Mouse (Mus musculus) neural tube, embryonic 11.5 days (tissue): ENCODE results near the gene Prpf8. TPM values are rescaled to one million over a fixed set of nuclear protein-coding genes. Genes with fewer than 3 reads are reported as not detected.

Source experiments
- ATAC-seq: fragments of 200-750 bp; cut with Nextera tagmentation; 2 replicates; pipeline ENCODE4 v1.8.0; 2017; ENCODE audit warnings: moderate number of reproducible peaks, mild to moderate bottlenecking, moderate TSS enrichment, moderate library complexity; ENCODE audit not compliant: insufficient read depth, low FRiP score, low TSS enrichment
- DNase-seq: peaks from one replicate; pipeline ENCODE4 v3.0.0-alpha.2; 2015; ENCODE audit warnings: low spot score
- H3K27ac ChIP-seq: fragments of 300-500 bp; sonication (generic); 2 replicates; pipeline ENCODE4 v1.5.1; 2014; ENCODE audit warnings: low read depth, mild to moderate bottlenecking, low read length
- H3K27me3 ChIP-seq: fragments of 300-500 bp; sonication (generic); 2 replicates; pipeline ENCODE4 v1.6.1; 2014; ENCODE audit warnings: mild to moderate bottlenecking, low read length, mixed read lengths; ENCODE audit not compliant: control insufficient read depth, insufficient read depth
- H3K36me3 ChIP-seq: fragments of 300-500 bp; sonication (generic); 2 replicates; pipeline ENCODE4 v1.6.1; 2014; ENCODE audit warnings: mild to moderate bottlenecking, low read length, moderate library complexity, mixed read lengths; ENCODE audit not compliant: control insufficient read depth, insufficient read depth
- H3K4me1 ChIP-seq: fragments of 300-500 bp; sonication (generic); 2 replicates; pipeline ENCODE4 v1.6.1; 2014; ENCODE audit warnings: low read length, mixed read lengths; ENCODE audit not compliant: control insufficient read depth, insufficient read depth
- H3K4me2 ChIP-seq: fragments of 300-500 bp; sonication (generic); 2 replicates; pipeline ENCODE4 v1.6.1; 2014; ENCODE audit warnings: low read depth, mild to moderate bottlenecking, moderate library complexity
- H3K4me3 ChIP-seq: fragments of 300-500 bp; sonication (generic); 2 replicates; pipeline ENCODE4 v1.5.1; 2014; ENCODE audit warnings: low read depth, low read length
- H3K9ac ChIP-seq: fragments of 300-500 bp; sonication (generic); 2 replicates; pipeline ENCODE4 v1.6.1; 2014; ENCODE audit warnings: mild to moderate bottlenecking, low read length
- H3K9me3 ChIP-seq: fragments of 300-500 bp; sonication (generic); 2 replicates; pipeline ENCODE4 v1.6.1; 2016; ENCODE audit warnings: low read length; ENCODE audit not compliant: control insufficient read depth
- WGBS: fragments of 180-500 bp; shearing (Covaris S2); extraction: QIAGEN DNeasy Blood & Tissue Kit; methylation state at CpG from one replicate; pipeline ENCODE4 v1.1.7; 2014; 5-methylcytosine and 5-hydroxymethylcytosine counted together
- polyA plus RNA-seq: library from polyadenylated mRNA; unstranded; fragments of >200 nt; fragmentation: Nextera tagmentation; extraction: Ambion mirVana; gene quantifications from 2 replicates; pipeline ENCODE4 v1.2.1, GENCODE M21; 2014

Prpf8 gene
- polyA plus RNA-seq, 1 experiment from 2014 or later = 123 TPM

DNA sequence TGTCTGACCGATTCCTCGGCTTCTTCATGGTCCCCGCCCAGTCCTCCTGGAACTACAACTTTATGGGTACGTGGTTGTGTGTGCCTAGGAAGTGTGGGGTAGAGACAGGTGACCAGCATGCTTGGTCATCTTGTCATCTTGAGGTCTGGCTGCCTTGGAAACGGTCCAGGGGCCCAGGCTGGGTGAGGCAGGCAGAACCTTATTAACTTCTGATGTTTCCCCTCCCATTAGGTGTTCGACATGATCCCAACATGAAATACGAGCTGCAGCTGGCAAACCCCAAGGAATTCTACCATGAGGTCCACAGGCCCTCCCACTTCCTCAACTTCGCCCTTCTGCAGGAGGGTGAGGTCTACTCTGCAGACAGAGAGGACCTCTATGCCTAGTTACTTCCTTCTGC, 22.3 kb downstream of the Prpf8 start:
- no peak for ATAC-seq
- WGBS = 66% methylated on average over 8 of the region's 8 CpGs
- H3K36me3 ChIP-seq = peaks cover 27% of the 10 kb centered on the region

DNA sequence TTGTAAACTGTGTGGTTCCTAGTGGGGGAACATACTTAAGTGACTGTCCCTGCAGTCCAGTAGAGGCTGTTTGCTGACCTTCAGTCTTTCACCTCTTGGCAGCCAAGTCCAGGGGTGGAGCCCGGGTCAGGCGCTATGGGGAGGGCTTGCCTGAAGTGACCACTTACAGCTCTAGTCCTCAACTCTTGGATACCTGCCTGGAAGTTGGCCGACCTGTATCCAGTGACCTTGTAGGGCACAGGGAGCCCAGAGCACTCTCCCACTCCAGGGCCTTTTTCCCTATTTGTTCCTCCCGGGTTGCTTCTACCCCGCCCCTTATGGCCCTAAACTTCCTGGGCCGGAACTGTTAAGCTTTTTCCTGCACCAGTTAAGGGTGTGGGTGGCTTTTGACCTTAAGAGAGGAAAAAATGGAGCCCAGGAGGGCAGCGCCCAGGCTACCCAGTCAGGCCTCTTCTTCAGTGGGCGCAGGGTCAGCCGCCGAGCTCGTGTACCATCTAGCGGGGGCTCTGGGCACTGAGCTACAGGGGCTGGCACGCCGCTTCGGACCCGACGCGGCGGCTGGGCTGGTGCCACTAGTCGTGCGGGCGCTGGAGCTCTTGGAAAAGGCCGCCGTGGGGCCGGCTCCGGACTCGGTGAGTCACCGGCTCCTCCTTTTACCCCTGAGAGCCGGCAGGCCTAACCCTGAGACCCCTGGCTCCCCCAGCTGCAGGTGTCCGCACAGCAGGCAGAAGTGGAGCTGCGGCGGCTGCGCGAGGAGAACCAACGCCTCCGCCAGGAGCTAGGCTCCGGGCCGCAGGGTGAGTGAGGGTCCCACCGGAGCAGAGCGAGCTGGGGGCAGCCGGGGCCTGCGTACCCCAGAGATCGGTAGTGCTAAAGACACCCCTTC, 23.4 kb downstream of the Prpf8 start, which contains the start of gene Rilp:
TSS of gene Rilp (plus strand) at position 354 of the 886 bp plus-strand sequence.
- peak within 1 kb of the TSS; percentile 64; the same call in 1 of the 2 replicates for H3K27ac ChIP-seq
- WGBS = 2% methylated on average over 43 of the region's 43 CpGs
- H3K4me1 ChIP-seq = peaks cover 10% of the 10 kb centered on the region; the same call in 1 of the 2 replicates
- peaks cover 22% of the 10 kb centered on the region for H3K36me3 ChIP-seq
- no peaks in the 10 kb centered on the region for H3K9me3 ChIP-seq
- DNase-seq (no peak), ATAC-seq (peak; percentile 80)
- no peaks in the 10 kb centered on the region for H3K27me3 ChIP-seq
- peak within 1 kb of the TSS; percentile 96 for H3K4me2 ChIP-seq
- H3K9ac ChIP-seq = peak within 1 kb of the TSS; percentile 43
- H3K4me3 ChIP-seq = peak within 1 kb of the TSS; percentile 49

More for the DNA sequence above, 22.3 kb downstream of the Prpf8 start:
- H3K4me3 ChIP-seq = no peak overlapping the region
- H3K9ac ChIP-seq = no peak overlapping the region
- peaks cover 10% of the 10 kb centered on the region; the same call in 1 of the 2 replicates for H3K4me1 ChIP-seq
- no peaks in the 10 kb centered on the region for H3K9me3 ChIP-seq
- no peak for DNase-seq
- H3K27ac ChIP-seq = no peak overlapping the region
- no peak overlapping the region for H3K4me2 ChIP-seq
- H3K27me3 ChIP-seq = no peaks in the 10 kb centered on the region

DNA sequence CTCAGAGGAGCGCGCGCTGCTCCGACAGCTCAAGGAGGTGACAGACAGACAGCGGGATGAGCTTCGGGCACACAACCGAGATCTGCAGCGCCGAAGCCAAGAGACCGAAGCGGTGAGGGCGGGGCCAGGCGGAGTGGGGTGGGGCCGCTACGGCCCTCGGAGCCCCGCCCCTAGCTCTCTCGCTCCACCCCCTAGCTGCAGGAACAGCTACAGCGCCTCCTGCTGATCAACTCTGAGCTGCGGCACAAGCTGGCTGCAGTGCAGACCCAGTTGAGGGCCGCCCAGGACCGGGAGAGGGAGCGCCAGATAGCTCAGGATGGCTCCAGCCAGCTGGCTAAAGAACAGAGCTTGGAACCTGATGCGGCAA, 24.0 kb downstream of the Prpf8 start:
- H3K4me1 ChIP-seq = peaks cover 10% of the 10 kb centered on the region; the same call in 1 of the 2 replicates
- peak overlapping the region; percentile 43 for H3K9ac ChIP-seq
- H3K36me3 ChIP-seq = peaks cover 21% of the 10 kb centered on the region
- peak overlapping the region; percentile 49 for H3K4me3 ChIP-seq
- H3K4me2 ChIP-seq = peak overlapping the region; percentile 96
- WGBS = 2% methylated on average over 24 of the region's 24 CpGs
- ATAC-seq = peak; percentile 79
- no peaks in the 10 kb centered on the region for H3K9me3 ChIP-seq
- H3K27ac ChIP-seq = peak overlapping the region; percentile 64; the same call in 1 of the 2 replicates
- DNase-seq = peak; percentile 95
- no peaks in the 10 kb centered on the region for H3K27me3 ChIP-seq

DNA sequence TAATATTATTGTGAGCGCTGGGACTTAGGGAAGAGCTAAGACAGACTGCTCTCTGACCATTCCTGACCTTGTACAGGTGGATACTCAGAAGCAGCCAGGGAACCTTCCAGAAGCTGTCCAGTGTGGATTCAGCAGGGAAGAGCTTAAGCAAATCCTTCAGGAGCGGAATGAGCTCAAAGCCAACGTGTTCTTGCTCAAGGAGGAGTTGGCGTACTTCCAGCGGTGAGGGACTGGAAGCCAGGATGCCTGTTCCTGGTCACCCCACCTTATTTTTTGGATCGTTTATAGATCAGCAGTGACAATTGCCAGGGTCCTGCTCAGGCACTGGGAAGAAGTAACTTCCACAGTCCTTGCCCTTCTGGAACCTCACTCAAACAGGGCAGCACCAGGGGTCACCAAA, 24.6 kb downstream of the Prpf8 start:
- Histone ChIP-seq H3K9ac (no peak overlapping the region), H3K4me2 (no peak overlapping the region), H3K36me3 (peaks cover 18% of the 10 kb centered on the region), H3K27me3 (no peaks in the 10 kb centered on the region), H3K27ac (no peak overlapping the region), H3K9me3 (no peaks in the 10 kb centered on the region), H3K4me1 (peaks cover 10% of the 10 kb centered on the region; the same call in 1 of the 2 replicates), H3K4me3 (no peak overlapping the region)
- no peak for DNase-seq
- ATAC-seq = no peak
- WGBS = 92% methylated on average over 6 of the region's 6 CpGs

DNA sequence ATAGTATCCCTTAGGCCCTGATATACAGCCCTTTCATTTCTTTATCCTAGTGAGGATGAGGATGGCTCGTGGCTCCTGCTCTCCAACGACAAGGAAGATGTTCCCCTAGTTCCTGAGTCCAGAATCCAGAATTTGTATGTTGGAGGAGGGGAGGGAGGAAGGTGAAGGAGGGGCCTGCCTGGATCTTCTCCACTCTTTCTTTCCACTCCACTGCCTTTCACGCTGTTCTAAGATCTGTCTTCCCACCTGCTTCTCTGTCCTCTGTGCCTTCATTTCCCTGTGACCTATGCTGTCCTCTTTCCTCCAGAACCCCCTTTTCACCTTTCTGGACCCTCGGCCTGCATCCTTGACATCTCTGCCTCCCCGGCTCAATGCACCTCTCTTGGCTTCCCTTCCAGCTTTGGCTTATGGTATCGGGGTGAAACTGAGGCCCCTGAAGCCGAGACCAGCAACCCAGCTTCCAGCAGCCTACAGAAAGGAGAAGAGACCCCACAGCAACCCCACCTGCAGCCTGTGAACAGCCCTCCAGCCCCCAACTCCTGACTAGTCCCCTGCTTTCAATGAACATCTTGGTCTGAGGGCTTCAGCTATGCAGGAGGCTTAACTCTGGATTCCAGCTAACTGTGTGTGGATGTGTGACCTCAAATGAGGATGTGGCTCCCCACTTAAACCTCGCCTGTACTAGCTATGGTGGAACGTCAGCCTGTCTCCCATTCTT, 25.8 kb downstream of the Prpf8 start:
- 84% methylated on average over 9 of the region's 9 CpGs for WGBS
- Histone ChIP-seq H3K9me3 (no peaks in the 10 kb centered on the region), H3K4me1 (peaks cover 10% of the 10 kb centered on the region; the same call in 1 of the 2 replicates), H3K36me3 (peaks cover 14% of the 10 kb centered on the region), H3K4me2 (no peak overlapping the region), H3K9ac (no peak overlapping the region), H3K4me3 (no peak overlapping the region), H3K27ac (no peak overlapping the region), H3K27me3 (no peaks in the 10 kb centered on the region)
- DNase-seq (no peak), ATAC-seq (no peak)

DNA sequence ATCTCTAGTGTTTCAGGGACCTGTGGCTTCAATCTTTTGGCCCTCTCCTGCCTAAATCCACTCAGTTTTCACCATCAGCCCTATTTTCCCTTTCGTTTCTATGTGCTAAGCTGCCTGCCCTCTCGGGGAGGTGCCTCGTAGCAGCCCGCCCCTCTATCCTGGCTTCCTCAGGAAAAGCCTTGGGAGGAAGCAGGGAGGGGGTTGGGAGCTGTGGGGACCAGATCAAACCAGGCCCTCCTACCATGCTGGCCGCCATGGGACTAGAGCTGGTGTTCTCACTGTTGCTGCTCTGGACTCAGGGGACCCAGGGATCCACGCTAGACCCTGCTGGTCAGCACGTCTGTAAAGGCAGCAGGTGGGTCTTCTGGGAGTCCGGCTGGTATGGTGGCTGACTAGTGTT, 26.7 kb downstream of the Prpf8 start, which contains the start of gene Scarf1:
TSS of gene Scarf1 (plus strand) at position 205 of the 400 bp plus-strand sequence.
- no peak within 1 kb of the TSS for H3K4me2 ChIP-seq
- H3K9ac ChIP-seq = 0 out of 2 replicates have a peak within 1 kb of the TSS, but pooled peaks have one; percentile 24
- no peak within 1 kb of the TSS for H3K27ac ChIP-seq
- 54% methylated on average over 8 of the region's 8 CpGs for WGBS
- H3K4me1 ChIP-seq = peaks cover 10% of the 10 kb centered on the region; the same call in 1 of the 2 replicates
- no peak for ATAC-seq
- DNase-seq = no peak
- no peaks in the 10 kb centered on the region for H3K9me3 ChIP-seq
- H3K4me3 ChIP-seq = no peak within 1 kb of the TSS
- peaks cover 9% of the 10 kb centered on the region for H3K36me3 ChIP-seq
- H3K27me3 ChIP-seq = no peaks in the 10 kb centered on the region

DNA sequence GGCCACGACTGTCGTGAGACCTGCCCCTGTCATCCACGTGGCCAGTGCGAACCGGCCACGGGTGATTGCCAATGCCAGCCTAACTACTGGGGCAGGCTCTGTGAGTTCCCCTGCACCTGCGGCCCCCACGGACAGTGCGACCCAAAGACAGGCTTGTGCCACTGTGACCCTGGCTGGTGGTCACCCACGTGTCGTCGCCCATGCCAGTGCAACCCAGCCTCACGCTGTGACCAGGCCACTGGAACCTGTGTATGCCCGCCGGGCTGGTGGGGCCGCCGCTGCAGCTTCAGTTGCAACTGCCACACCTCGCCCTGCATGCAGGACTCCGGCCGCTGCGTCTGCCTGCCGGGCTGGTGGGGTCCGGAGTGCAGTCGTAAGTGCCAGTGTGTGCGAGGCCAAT, 28.6 kb downstream of the Prpf8 start:
- Histone ChIP-seq H3K4me3 (no peak overlapping the region), H3K9me3 (no peaks in the 10 kb centered on the region), H3K27me3 (no peaks in the 10 kb centered on the region), H3K9ac (no peak overlapping the region), H3K27ac (no peak overlapping the region), H3K4me2 (no peak overlapping the region), H3K4me1 (peaks cover 5% of the 10 kb centered on the region; the same call in 1 of the 2 replicates), H3K36me3 (no peaks in the 10 kb centered on the region)
- no peak for ATAC-seq
- DNase-seq = no peak
- 90% methylated on average over 25 of the region's 25 CpGs for WGBS

DNA sequence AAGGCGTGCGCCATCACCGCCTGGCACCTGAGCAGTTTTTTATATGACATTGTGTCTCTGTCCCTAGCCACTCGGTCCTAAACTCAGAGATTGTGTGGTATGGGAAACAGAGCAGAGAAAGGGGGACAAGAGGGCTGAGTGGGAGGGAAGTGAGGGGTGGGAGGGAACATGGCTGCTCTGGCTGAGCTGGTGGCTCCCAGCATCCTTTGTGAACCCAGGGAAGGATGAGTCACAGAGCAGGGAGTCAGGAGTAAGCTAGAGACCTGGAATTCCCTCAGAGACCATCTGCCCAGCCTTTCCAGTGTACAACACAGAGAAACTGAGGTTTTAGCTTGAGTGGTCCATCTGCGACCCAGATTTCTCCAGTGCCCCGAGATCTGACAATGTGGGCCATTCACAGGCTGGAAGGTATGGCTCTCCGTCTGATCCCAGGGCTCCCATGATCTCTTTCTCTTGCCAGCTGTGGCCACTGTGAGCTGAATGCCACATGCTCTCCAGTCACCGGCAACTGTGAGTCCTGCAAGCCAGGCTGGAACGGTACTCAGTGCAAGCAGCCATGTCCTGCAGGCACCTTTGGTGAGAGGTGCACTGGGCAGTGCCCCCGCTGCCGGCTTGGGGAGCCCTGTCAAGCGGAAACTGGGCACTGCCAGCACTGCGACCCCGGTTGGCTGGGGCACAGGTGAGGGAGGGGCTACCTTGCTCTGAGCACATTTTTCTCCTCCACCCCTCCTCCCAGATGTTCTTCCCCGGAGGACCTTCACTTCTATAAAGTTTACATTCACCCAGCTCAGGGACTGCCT, 33.4 kb downstream of the Prpf8 start:
- 79% methylated on average over 15 of the region's 15 CpGs for WGBS
- Histone ChIP-seq H3K27ac (no peak overlapping the region), H3K9ac (no peak overlapping the region)

More for the DNA sequence above, 33.4 kb downstream of the Prpf8 start:
- DNase-seq (no peak), ATAC-seq (no peak)
- Histone ChIP-seq H3K9me3 (no peaks in the 10 kb centered on the region), H3K4me3 (no peak overlapping the region), H3K36me3 (no peaks in the 10 kb centered on the region), H3K27me3 (no peaks in the 10 kb centered on the region), H3K4me2 (no peak overlapping the region), H3K4me1 (no peaks in the 10 kb centered on the region)
